Mouse (Mus musculus): Measurements from ENCODE around the gene Tmem185b. TPM values are rescaled to one million over a fixed set of nuclear protein-coding genes. Genes with fewer than 3 reads are reported as not detected.

Gene Tmem185b
- polyA plus RNA-seq, 1 experiment from 2014 or later = 17.6 TPM

DNA sequence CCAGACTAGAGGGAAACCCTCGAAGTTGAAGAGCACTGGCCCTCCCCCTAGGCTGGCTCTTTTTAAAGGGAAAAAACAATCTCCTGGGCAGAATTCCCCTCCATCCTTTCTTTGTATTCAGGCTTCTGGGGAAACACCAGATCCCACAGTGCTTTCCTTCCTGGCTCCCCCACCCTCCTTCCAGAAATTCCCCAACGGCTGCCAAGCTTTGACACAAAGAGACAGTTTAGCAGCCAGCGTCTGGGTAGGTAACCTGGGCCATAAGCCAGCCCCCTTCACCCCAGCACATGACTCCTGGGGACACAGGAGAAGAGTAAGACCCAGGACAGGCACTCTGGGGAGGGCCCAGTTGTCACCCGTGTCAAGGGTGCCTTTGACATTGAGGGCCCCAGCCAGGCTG lies 17.4 kb upstream of the Tmem185b start:
- DNase-seq (ENCODE audit: low spot score) (no peak), ATAC-seq (replicated peaks; ENCODE audit: low FRiP score) (no peak)
- no peak overlapping the region for H3K4me2 ChIP-seq
- no peaks in the 10 kb centered on the region for H3K27me3 ChIP-seq (replicated peaks; ENCODE audit: control insufficient read depth, insufficient read depth, low read length)
- H3K9ac ChIP-seq (ENCODE audit: low read depth, low read length) = no peak overlapping the region
- peaks cover 12% of the 10 kb centered on the region for H3K4me1 ChIP-seq (replicated peaks; ENCODE audit: control insufficient read depth, insufficient read depth, low read length)
- H3K27ac ChIP-seq (ENCODE audit: low read depth, low read length) = no peak overlapping the region
- WGBS = 50% methylated on average over 4 of the region's 4 CpGs
- H3K4me3 ChIP-seq (ENCODE audit: low read depth, low read length) = no peak overlapping the region
- no peaks in the 10 kb centered on the region for H3K9me3 ChIP-seq (ENCODE audit: control insufficient read depth, low read length)
- H3K36me3 ChIP-seq (ENCODE audit: control insufficient read depth, insufficient read depth, low read length) = no peaks in the 10 kb centered on the region

DNA sequence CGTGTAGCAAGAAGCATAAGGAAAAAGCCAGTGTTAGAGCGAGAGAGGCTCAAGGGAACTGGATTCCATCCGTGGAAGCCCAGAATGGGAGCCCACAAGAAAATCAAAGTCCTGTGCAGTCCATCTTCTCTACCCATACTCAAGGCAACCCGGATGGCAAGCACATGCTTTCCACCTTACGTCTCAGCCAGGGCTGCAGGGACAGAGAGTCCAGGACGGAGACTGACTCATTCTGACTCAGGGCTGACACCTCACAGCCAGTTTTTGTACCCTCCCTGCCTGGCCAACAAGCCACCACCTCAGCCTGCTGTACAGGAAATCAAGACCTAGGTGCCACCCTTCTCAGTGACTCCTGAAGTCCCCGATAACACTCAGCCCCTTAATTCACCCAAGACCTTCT lies 16.5 kb upstream of the Tmem185b start:
- no peaks in the 10 kb centered on the region for H3K27me3 ChIP-seq (replicated peaks; ENCODE audit: control insufficient read depth, insufficient read depth, low read length)
- WGBS = 75% methylated on average over 7 of the region's 7 CpGs

DNA sequence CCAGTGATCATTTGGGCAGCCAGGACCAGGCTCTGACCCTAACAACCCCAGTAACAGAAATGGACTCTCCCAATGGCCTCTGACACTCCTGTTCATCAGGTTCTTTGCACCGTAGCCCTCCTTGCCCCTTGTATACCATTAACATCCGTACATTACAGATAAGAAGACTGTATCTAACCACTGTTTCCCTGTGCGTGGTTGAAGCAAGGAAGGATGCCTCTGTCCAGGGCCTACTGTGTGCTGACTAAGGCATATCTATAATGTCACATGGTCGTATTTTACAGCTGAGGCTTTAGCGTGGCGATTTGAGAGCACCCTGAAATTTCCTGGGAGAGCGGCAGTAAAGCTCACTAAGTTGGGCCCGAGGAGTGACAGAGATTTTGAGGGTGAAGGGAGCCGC lies 15.6 kb upstream of the Tmem185b start:
- no peak overlapping the region for H3K4me2 ChIP-seq
- no peak overlapping the region for H3K4me3 ChIP-seq (ENCODE audit: low read depth, low read length)
- H3K27me3 ChIP-seq (replicated peaks; ENCODE audit: control insufficient read depth, insufficient read depth, low read length) = no peaks in the 10 kb centered on the region
- WGBS = 31% methylated on average over 9 of the region's 9 CpGs
- no peak overlapping the region for H3K9ac ChIP-seq (ENCODE audit: low read depth, low read length)
- H3K36me3 ChIP-seq (ENCODE audit: control insufficient read depth, insufficient read depth, low read length) = no peaks in the 10 kb centered on the region
- DNase-seq (ENCODE audit: low spot score) = no peak
- H3K27ac ChIP-seq (ENCODE audit: low read depth, low read length) = no peak overlapping the region
- H3K4me1 ChIP-seq (replicated peaks; ENCODE audit: control insufficient read depth, insufficient read depth, low read length) = peaks cover 7% of the 10 kb centered on the region; the same call in 1 of the 2 replicates
- H3K9me3 ChIP-seq (ENCODE audit: control insufficient read depth, low read length) = no peaks in the 10 kb centered on the region
- 0 out of 2 replicates have a peak, but pooled peaks have one; percentile 29 for ATAC-seq (replicated peaks; ENCODE audit: low FRiP score)

More for the DNA sequence above, 16.5 kb upstream of the Tmem185b start:
- Histone ChIP-seq H3K36me3 (ENCODE audit: control insufficient read depth, insufficient read depth, low read length) (no peaks in the 10 kb centered on the region), H3K4me3 (ENCODE audit: low read depth, low read length) (no peak overlapping the region), H3K9ac (ENCODE audit: low read depth, low read length) (no peak overlapping the region), H3K27ac (ENCODE audit: low read depth, low read length) (no peak overlapping the region), H3K9me3 (ENCODE audit: control insufficient read depth, low read length) (no peaks in the 10 kb centered on the region), H3K4me1 (replicated peaks; ENCODE audit: control insufficient read depth, insufficient read depth, low read length) (peaks cover 7% of the 10 kb centered on the region), H3K4me2 (no peak overlapping the region)
- no peak for DNase-seq (ENCODE audit: low spot score)
- no peak for ATAC-seq (replicated peaks; ENCODE audit: low FRiP score)

DNA sequence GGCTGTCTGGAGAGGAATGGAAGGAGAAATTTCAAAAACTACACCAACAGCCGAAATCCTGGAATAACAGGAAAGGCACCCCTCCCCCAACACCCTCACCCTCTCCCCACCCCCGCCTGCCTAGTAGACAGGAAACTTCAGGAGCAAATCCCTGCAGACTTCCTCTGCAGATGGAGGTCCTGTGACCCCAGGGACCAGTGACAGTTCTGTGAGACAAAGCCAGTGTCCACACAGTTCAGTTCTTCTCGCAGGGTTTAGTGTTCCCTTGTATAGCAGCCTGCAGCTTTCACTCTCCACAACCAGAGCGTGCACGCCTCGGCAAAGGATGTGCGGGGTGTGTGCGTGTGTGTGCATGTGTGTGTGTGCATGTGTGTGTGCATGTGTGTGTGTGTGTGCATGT lies 15.1 kb upstream of the Tmem185b start:
- H3K9ac ChIP-seq (ENCODE audit: low read depth, low read length) = no peak overlapping the region
- DNase-seq (ENCODE audit: low spot score) = no peak
- no peak for ATAC-seq (replicated peaks; ENCODE audit: low FRiP score)

DNA sequence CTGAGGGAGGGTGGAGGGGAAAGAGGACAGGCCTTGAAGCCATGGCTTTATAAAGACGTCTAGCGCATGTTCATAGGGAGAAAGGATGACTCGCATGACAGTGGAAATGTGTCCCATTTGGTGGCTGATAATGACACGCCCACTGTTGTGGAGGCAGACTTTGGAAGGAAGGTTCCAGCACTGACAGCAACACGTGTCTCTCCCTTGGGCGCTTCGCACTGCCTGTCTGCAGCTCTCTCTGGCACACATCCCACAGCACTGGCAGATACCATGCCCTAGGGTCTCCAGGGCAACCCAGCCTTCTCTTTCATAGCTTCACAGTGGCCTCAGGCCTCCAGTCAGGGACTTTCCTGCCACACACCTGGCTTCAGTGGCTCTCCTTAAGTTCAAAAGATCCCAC lies 7.9 kb upstream of the Tmem185b start:
- WGBS = 79% methylated on average over 7 of the region's 7 CpGs
- DNase-seq (ENCODE audit: low spot score) = no peak
- ATAC-seq (replicated peaks; ENCODE audit: low FRiP score) = no peak
- Histone ChIP-seq H3K36me3 (ENCODE audit: control insufficient read depth, insufficient read depth, low read length) (no peaks in the 10 kb centered on the region), H3K4me1 (replicated peaks; ENCODE audit: control insufficient read depth, insufficient read depth, low read length) (no peaks in the 10 kb centered on the region), H3K27me3 (replicated peaks; ENCODE audit: control insufficient read depth, insufficient read depth, low read length) (no peaks in the 10 kb centered on the region), H3K9ac (ENCODE audit: low read depth, low read length) (no peak overlapping the region), H3K4me2 (no peak overlapping the region), H3K4me3 (ENCODE audit: low read depth, low read length) (no peak overlapping the region), H3K27ac (ENCODE audit: low read depth, low read length) (no peak overlapping the region), H3K9me3 (ENCODE audit: control insufficient read depth, low read length) (no peaks in the 10 kb centered on the region)

More for the DNA sequence above, 15.1 kb upstream of the Tmem185b start:
- Histone ChIP-seq H3K4me1 (replicated peaks; ENCODE audit: control insufficient read depth, insufficient read depth, low read length) (0 out of 2 replicates have a peak, but pooled peaks cover 4% of the 10 kb centered on the region), H3K4me2 (no peak overlapping the region), H3K27ac (ENCODE audit: low read depth, low read length) (no peak overlapping the region), H3K36me3 (ENCODE audit: control insufficient read depth, insufficient read depth, low read length) (no peaks in the 10 kb centered on the region), H3K4me3 (ENCODE audit: low read depth, low read length) (no peak overlapping the region), H3K9me3 (ENCODE audit: control insufficient read depth, low read length) (no peaks in the 10 kb centered on the region), H3K27me3 (replicated peaks; ENCODE audit: control insufficient read depth, insufficient read depth, low read length) (no peaks in the 10 kb centered on the region)
- WGBS = 67% methylated on average over 8 of the region's 8 CpGs

DNA sequence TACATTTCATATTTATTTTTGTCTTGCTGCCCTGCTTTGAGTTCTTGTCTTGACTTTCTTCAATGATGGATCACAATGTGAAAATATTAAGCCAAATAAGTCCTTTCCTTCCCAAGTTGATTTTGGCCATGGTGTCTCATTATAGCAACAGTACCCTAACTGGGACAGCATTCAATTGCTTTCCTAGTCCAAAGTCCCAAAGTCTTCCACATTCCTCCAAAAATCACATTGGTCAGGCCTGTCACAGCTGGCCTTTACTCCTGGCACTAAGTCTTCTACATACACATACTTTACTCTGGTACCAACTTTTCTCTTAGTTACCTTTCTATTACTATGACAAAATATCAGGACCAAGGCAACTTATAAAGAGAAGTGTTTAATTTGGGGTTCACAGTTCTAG lies 7.2 kb upstream of the Tmem185b start:
- H3K27me3 ChIP-seq (replicated peaks; ENCODE audit: control insufficient read depth, insufficient read depth, low read length) = no peaks in the 10 kb centered on the region
- H3K9ac ChIP-seq (ENCODE audit: low read depth, low read length) = no peak overlapping the region

DNA sequence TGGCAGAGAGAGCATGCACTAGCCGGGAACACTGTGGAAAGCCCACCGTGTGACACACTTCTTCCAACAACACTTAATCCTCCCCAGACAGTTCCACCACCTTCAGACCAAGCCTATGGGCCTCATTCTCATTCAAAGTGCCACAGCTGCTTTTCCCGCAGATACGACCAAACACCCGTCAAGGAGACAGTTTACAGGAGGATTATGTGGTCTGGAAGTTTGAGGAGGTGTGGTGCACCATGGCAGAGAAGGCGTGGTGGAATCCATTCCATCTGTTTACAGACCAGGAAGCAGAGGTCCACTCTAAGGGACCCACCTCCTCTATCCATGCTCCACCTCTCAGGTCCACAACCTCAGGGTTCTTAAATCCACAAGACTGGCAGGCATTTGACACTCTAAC lies 6.7 kb upstream of the Tmem185b start:
- Histone ChIP-seq H3K4me3 (ENCODE audit: low read depth, low read length) (no peak overlapping the region), H3K27me3 (replicated peaks; ENCODE audit: control insufficient read depth, insufficient read depth, low read length) (no peaks in the 10 kb centered on the region), H3K4me2 (no peak overlapping the region), H3K9me3 (ENCODE audit: control insufficient read depth, low read length) (no peaks in the 10 kb centered on the region), H3K27ac (ENCODE audit: low read depth, low read length) (no peak overlapping the region), H3K4me1 (replicated peaks; ENCODE audit: control insufficient read depth, insufficient read depth, low read length) (no peaks in the 10 kb centered on the region), H3K9ac (ENCODE audit: low read depth, low read length) (no peak overlapping the region), H3K36me3 (ENCODE audit: control insufficient read depth, insufficient read depth, low read length) (no peaks in the 10 kb centered on the region)
- ATAC-seq (replicated peaks; ENCODE audit: low FRiP score) (no peak), DNase-seq (ENCODE audit: low spot score) (no peak)
- 71% methylated on average over 6 of the region's 6 CpGs for WGBS

More for the DNA sequence above, 7.2 kb upstream of the Tmem185b start:
- Histone ChIP-seq H3K27ac (ENCODE audit: low read depth, low read length) (no peak overlapping the region), H3K4me2 (no peak overlapping the region), H3K9me3 (ENCODE audit: control insufficient read depth, low read length) (no peaks in the 10 kb centered on the region), H3K4me3 (ENCODE audit: low read depth, low read length) (no peak overlapping the region), H3K4me1 (replicated peaks; ENCODE audit: control insufficient read depth, insufficient read depth, low read length) (no peaks in the 10 kb centered on the region), H3K36me3 (ENCODE audit: control insufficient read depth, insufficient read depth, low read length) (no peaks in the 10 kb centered on the region)
- ATAC-seq (replicated peaks; ENCODE audit: low FRiP score) = no peak
- no peak for DNase-seq (ENCODE audit: low spot score)

DNA sequence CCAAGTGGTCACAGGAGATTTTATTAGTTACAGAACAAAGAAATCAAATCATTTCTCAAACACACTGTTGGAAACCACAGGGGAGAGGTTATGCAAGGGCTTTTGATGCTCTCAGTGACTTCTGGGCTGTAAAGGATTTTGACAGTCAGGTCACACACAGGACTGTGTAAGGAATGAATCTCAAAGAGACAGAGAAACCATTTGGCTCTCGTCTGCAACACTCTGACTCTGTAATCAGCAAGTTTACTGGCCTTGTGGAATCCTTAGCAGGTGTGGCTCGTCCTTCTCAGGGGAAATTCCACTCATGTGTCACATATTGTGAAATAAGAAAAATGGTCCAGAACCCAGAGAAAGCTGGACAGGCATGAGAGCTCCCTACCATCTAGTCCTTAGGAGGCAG lies 4.9 kb upstream of the Tmem185b start:
- H3K27me3 ChIP-seq (replicated peaks; ENCODE audit: control insufficient read depth, insufficient read depth, low read length) = no peaks in the 10 kb centered on the region
- no peaks in the 10 kb centered on the region for H3K9me3 ChIP-seq (ENCODE audit: control insufficient read depth, low read length)
- 50% methylated on average over 2 of the region's 2 CpGs for WGBS
- ATAC-seq (replicated peaks; ENCODE audit: low FRiP score) (no peak), DNase-seq (ENCODE audit: low spot score) (no peak)
- no peaks in the 10 kb centered on the region for H3K36me3 ChIP-seq (ENCODE audit: control insufficient read depth, insufficient read depth, low read length)
- no peak overlapping the region for H3K4me2 ChIP-seq
- no peak overlapping the region for H3K27ac ChIP-seq (ENCODE audit: low read depth, low read length)
- H3K9ac ChIP-seq (ENCODE audit: low read depth, low read length) = no peak overlapping the region
- H3K4me3 ChIP-seq (ENCODE audit: low read depth, low read length) = no peak overlapping the region
- peaks cover 8% of the 10 kb centered on the region for H3K4me1 ChIP-seq (replicated peaks; ENCODE audit: control insufficient read depth, insufficient read depth, low read length)

DNA sequence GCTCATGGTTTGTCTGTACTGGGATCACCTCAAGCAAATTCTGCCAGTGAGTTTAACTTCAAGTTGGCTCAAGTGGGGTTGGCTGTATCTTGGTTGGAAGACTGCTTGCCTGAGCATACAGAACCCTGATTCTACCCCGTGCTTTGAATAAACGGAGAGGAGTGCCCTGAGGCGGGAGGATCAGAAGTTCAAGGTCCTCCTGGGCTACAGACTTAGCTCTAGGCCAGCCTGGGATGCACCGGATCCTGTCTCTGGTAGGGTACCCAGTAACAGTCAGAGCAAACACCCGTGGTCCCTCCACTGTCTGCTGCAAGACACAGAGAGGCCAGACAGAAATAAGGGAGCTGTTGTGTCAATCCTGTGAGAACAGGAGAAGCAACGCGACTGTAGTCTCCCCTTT lies 4.3 kb upstream of the Tmem185b start:
- no peak for DNase-seq (ENCODE audit: low spot score)
- Histone ChIP-seq H3K9me3 (ENCODE audit: control insufficient read depth, low read length) (peaks cover under 1% of the 10 kb centered on the region; the same call in 1 of the 2 replicates), H3K27ac (ENCODE audit: low read depth, low read length) (no peak overlapping the region), H3K4me1 (replicated peaks; ENCODE audit: control insufficient read depth, insufficient read depth, low read length) (peaks cover 11% of the 10 kb centered on the region), H3K36me3 (ENCODE audit: control insufficient read depth, insufficient read depth, low read length) (peaks cover under 1% of the 10 kb centered on the region; the same call in 1 of the 2 replicates), H3K4me2 (no peak overlapping the region), H3K9ac (ENCODE audit: low read depth, low read length) (no peak overlapping the region), H3K27me3 (replicated peaks; ENCODE audit: control insufficient read depth, insufficient read depth, low read length) (no peaks in the 10 kb centered on the region), H3K4me3 (ENCODE audit: low read depth, low read length) (no peak overlapping the region)
- WGBS = 76% methylated on average over 7 of the region's 7 CpGs
- ATAC-seq (replicated peaks; ENCODE audit: low FRiP score) = no peak

All from liver, embryonic 11.5 days (tissue).